Mouse (Mus musculus) MEL (cell line): Measurements from ENCODE around the gene Stt3b. TPM values are rescaled to one million over a fixed set of nuclear protein-coding genes. Genes with fewer than 3 reads are reported as not detected.

ENCODE experiments used
- DNase-seq: peaks from one replicate; pipeline ENCODE4 v3.0.0; 2011; ENCODE audit warnings: low read depth, low spot score
- H3K27ac ChIP-seq: 2 replicates; pipeline ENCODE4 v1.5.1; 2012; ENCODE audit warnings: low read depth, mild to moderate bottlenecking, control low read depth, low read length, moderate library complexity; ENCODE audit not compliant: control insufficient read depth
- H3K27me3 ChIP-seq, 2 experiments: fragments of 150-350 bp in 1 of 2; sonication (generic) in 1 of 2; 2 replicates each; pipeline ENCODE4 v1.6.1; 2012; ENCODE audit warnings: low read length in 2 of 2, mild to moderate bottlenecking in 2 of 2, improper control_type of control experiment in 1 of 2, moderate library complexity in 1 of 2; ENCODE audit not compliant: insufficient read depth in 2 of 2, control insufficient read depth in 1 of 2
- H3K36me3 ChIP-seq, 2 experiments: 2 replicates each; pipeline ENCODE4 v1.6.1; 2012 to 2014; ENCODE audit warnings: low read length in 2 of 2, improper control_type of control experiment in 1 of 2, inconsistent platforms in 1 of 2, mild to moderate bottlenecking in 1 of 2; ENCODE audit not compliant: insufficient read depth in 2 of 2, control insufficient read depth in 1 of 2
- H3K4me1 ChIP-seq, 2 experiments: fragments of 150-350 bp in 1 of 2; sonication (generic) in 1 of 2; 2 replicates each; pipeline ENCODE4 v1.6.1; 2012; ENCODE audit warnings: low read length in 2 of 2, improper control_type of control experiment in 1 of 2, mild to moderate bottlenecking in 1 of 2; ENCODE audit not compliant: insufficient read depth in 2 of 2, control insufficient read depth in 1 of 2
- H3K4me3 ChIP-seq, 2 experiments: fragments of 150-350 bp in 1 of 2; sonication (generic) in 1 of 2; 2 replicates each; pipeline ENCODE4 v1.5.1; 2012; ENCODE audit warnings: low read depth in 2 of 2, low read length in 2 of 2, mild to moderate bottlenecking in 2 of 2, moderate library complexity in 2 of 2, control low read depth in 1 of 2, improper control_type of control experiment in 1 of 2; ENCODE audit not compliant: control insufficient read depth in 1 of 2, insufficient read depth in 1 of 2
- H3K79me2 ChIP-seq: 2 replicates; pipeline ENCODE4 v1.6.1; 2012; ENCODE audit warnings: mild to moderate bottlenecking, low read length, moderate library complexity; ENCODE audit not compliant: control insufficient read depth, poor library complexity, insufficient read depth
- H3K9ac ChIP-seq: 2 replicates; pipeline ENCODE4 v1.6.1; 2012; ENCODE audit warnings: low read depth, mild to moderate bottlenecking, control low read depth, low read length, moderate library complexity; ENCODE audit not compliant: control insufficient read depth, poor library complexity, severe bottlenecking
- H3K9me3 ChIP-seq: fragments of 150-350 bp; sonication (generic); replicated peaks from 2 replicates; pipeline ENCODE4 v1.6.1; 2012; ENCODE audit warnings: mild to moderate bottlenecking, low read length, improper control_type of control experiment, moderate library complexity; ENCODE audit not compliant: insufficient read depth
- BHLHE40 ChIP-seq: IDR thresholded peaks from 2 replicates; pipeline ENCODE4 v1.6.1; 2012; ENCODE audit warnings: low read depth, mild to moderate bottlenecking, inconsistent platforms, low read length, improper control_type of control experiment, borderline replicate concordance
- CTCF ChIP-seq, 3 experiments: IDR thresholded peaks in 2 of 3; conservative IDR thresholded peaks in 1 of 3; 2 replicates each; pipeline ENCODE4 v1.5.1; 2011 to 2012; ENCODE audit warnings: low read length in 3 of 3, low read depth in 2 of 3, mild to moderate bottlenecking in 2 of 3, improper control_type of control experiment in 1 of 3, inconsistent platforms in 1 of 3, mixed read lengths in 1 of 3, moderate library complexity in 1 of 3; ENCODE audit not compliant: control insufficient read depth in 1 of 3, insufficient read depth in 1 of 3, poor library complexity in 1 of 3, severe bottlenecking in 1 of 3
- ETS1 ChIP-seq: IDR thresholded peaks from 2 replicates; pipeline ENCODE4 v1.6.1; 2012; ENCODE audit warnings: low read depth, mild to moderate bottlenecking, inconsistent platforms, low read length, improper control_type of control experiment, moderate library complexity
- GABPA ChIP-seq: IDR thresholded peaks from 2 replicates; pipeline ENCODE4 v1.6.1; 2012; ENCODE audit warnings: low read depth, mild to moderate bottlenecking, inconsistent platforms, low read length, improper control_type of control experiment, moderate library complexity
- GATA1 ChIP-seq: IDR thresholded peaks from 2 replicates; pipeline ENCODE4 v1.6.1; 2011; ENCODE audit warnings: low read depth, low read length, improper control_type of control experiment
- HCFC1 ChIP-seq: IDR thresholded peaks from 2 replicates; pipeline ENCODE4 v1.6.1; 2012; ENCODE audit warnings: low read depth, mild to moderate bottlenecking, inconsistent platforms, low read length, improper control_type of control experiment, moderate library complexity
- JUND ChIP-seq: IDR thresholded peaks from 2 replicates; pipeline ENCODE4 v1.6.1; 2011; ENCODE audit warnings: low read depth, mild to moderate bottlenecking, improper control_type of control experiment, low read length
- MAZ ChIP-seq: IDR thresholded peaks from 2 replicates; pipeline ENCODE4 v1.6.1; 2012; ENCODE audit warnings: low read depth, mild to moderate bottlenecking, inconsistent platforms, low read length, improper control_type of control experiment
- MYB ChIP-seq: IDR thresholded peaks from 2 replicates; pipeline ENCODE4 v1.6.1; 2011; ENCODE audit warnings: mild to moderate bottlenecking, low read depth, low read length, improper control_type of control experiment
- MYC ChIP-seq: IDR thresholded peaks from 2 replicates; pipeline ENCODE4 v1.6.1; 2011; ENCODE audit warnings: low read depth, mild to moderate bottlenecking, low read length, improper control_type of control experiment, moderate library complexity
- NRF1 ChIP-seq: IDR thresholded peaks from 2 replicates; pipeline ENCODE4 v1.6.1; 2014; ENCODE audit warnings: low read depth, mild to moderate bottlenecking, inconsistent platforms, low read length, improper control_type of control experiment, moderate library complexity; ENCODE audit not compliant: poor library complexity, insufficient read depth, severe bottlenecking
- POLR2A ChIP-seq, 2 experiments: IDR thresholded peaks; 2 replicates each; pipeline ENCODE4 v1.6.1; 2011 to 2012; ENCODE audit warnings: low read length in 2 of 2, mild to moderate bottlenecking in 2 of 2, control low read depth in 1 of 2, improper control_type of control experiment in 1 of 2, low read depth in 1 of 2, moderate library complexity in 1 of 2; ENCODE audit not compliant: control insufficient read depth in 1 of 2, insufficient read depth in 1 of 2, poor library complexity in 1 of 2
- POLR2AphosphoS2 ChIP-seq: IDR thresholded peaks from 2 replicates; pipeline ENCODE4 v1.6.1; 2011; ENCODE audit warnings: low read length, improper control_type of control experiment
- POLR2AphosphoS5 ChIP-seq: IDR thresholded peaks from 2 replicates; pipeline ENCODE4 v1.6.1; 2012; ENCODE audit warnings: low read depth, borderline replicate concordance, mild to moderate bottlenecking, inconsistent platforms, low read length, moderate library complexity, mixed read lengths
- RCOR1 ChIP-seq: IDR thresholded peaks from 2 replicates; pipeline ENCODE4 v1.6.1; 2012; ENCODE audit warnings: low read depth, mild to moderate bottlenecking, inconsistent platforms, low read length, improper control_type of control experiment
- SMC3 ChIP-seq: IDR thresholded peaks from 2 replicates; pipeline ENCODE4 v1.6.1; 2011; ENCODE audit warnings: low read depth, low read length, improper control_type of control experiment
- TBP ChIP-seq: IDR thresholded peaks from 2 replicates; pipeline ENCODE4 v1.8.0; 2011; ENCODE audit warnings: low read depth, low read length, improper control_type of control experiment
- TCF12 ChIP-seq: IDR thresholded peaks from 2 replicates; pipeline ENCODE4 v1.6.1; 2014; ENCODE audit warnings: low read depth, mild to moderate bottlenecking, inconsistent platforms, low read length, improper control_type of control experiment, moderate library complexity
- UBTF ChIP-seq: IDR thresholded peaks from 2 replicates; pipeline ENCODE4 v1.6.1; 2012; ENCODE audit warnings: low read depth, mild to moderate bottlenecking, inconsistent platforms, low read length, improper control_type of control experiment, moderate library complexity, borderline replicate concordance; ENCODE audit not compliant: insufficient read depth
- USF2 ChIP-seq, 2 experiments: IDR thresholded peaks; 2 replicates each; pipeline ENCODE4 v1.6.1; 2011 to 2012; ENCODE audit warnings: improper control_type of control experiment in 2 of 2, low read length in 2 of 2, borderline replicate concordance in 1 of 2, inconsistent platforms in 1 of 2, low read depth in 1 of 2, mild to moderate bottlenecking in 1 of 2; ENCODE audit not compliant: insufficient read depth in 1 of 2
- ZC3H11A ChIP-seq: IDR thresholded peaks from 2 replicates; pipeline ENCODE4 v1.6.1; 2012; ENCODE audit warnings: low read depth, mild to moderate bottlenecking, inconsistent platforms, low read length, improper control_type of control experiment
- ZKSCAN1 ChIP-seq: IDR thresholded peaks from 2 replicates; pipeline ENCODE4 v1.6.1; 2012; ENCODE audit warnings: low read depth, mild to moderate bottlenecking, inconsistent platforms, low read length, improper control_type of control experiment, moderate library complexity
- ZMIZ1 ChIP-seq: IDR thresholded peaks from 2 replicates; pipeline ENCODE4 v1.6.1; 2012; ENCODE audit warnings: low read depth, mild to moderate bottlenecking, inconsistent platforms, low read length, improper control_type of control experiment, moderate library complexity
- ZNF384 ChIP-seq: IDR thresholded peaks from 2 replicates; pipeline ENCODE4 v1.6.1; 2012; ENCODE audit warnings: low read depth, mild to moderate bottlenecking, inconsistent platforms, low read length, improper control_type of control experiment
- polyA plus RNA-seq, 2 experiments: library from polyadenylated mRNA; stranded (reverse) in 1 of 2; unstranded in 1 of 2; fragments of >175 nt in 1 of 2; fragments of >200 nt in 1 of 2; gene quantifications; 2 replicates each; pipeline versions ENCODE4 v1.2.1 to v1.2.4; 2012; ENCODE audit warnings: low replicate concordance in 2 of 2, low read depth in 1 of 2; ENCODE audit not compliant: insufficient read length in 2 of 2, insufficient read depth in 1 of 2, missing spikeins in 1 of 2
- total RNA-seq: library from RNA; depleted of rRNA; stranded (reverse); fragments of 300-350 nt; gene quantifications from 2 replicates; pipeline ENCODE4 v1.2.3, GENCODE M21; 2012

Gene Stt3b
- total and polyA plus RNA-seq, 3 experiments: 81.9 to 263 (median 97.6) TPM

GRCm38 (mm10) chr9:115333016-115333415 lies 22.8 kb upstream of the Stt3b start:
- Histone ChIP-seq H3K36me3 (no peaks in the 10 kb centered on the region), H3K27ac (no peak overlapping the region), H3K9ac (no peak overlapping the region), H3K27me3 (no peaks in the 10 kb centered on the region), H3K9me3 (no peaks in the 10 kb centered on the region), H3K4me3 (no peak overlapping the region), H3K79me2 (no peaks in the 10 kb centered on the region), H3K4me1 (no peaks in the 10 kb centered on the region)
- no peak for DNase-seq
- TF ChIP-seq ZKSCAN1 (no peak), USF2 (IDR thresholded peaks at IDR 0.05; ENCODE audit: borderline replicate concordance in 1 of 2, insufficient read depth in 1 of 2, low read depth in 1 of 2, low read length in 2 of 2) (no peak), GATA1 (no peak), ETS1 (no peak), POLR2AphosphoS5 (no peak), CTCF (IDR thresholded peaks at IDR 0.05 in 2 of 3, conservative IDR thresholded peaks at IDR 0.05 in 1 of 3; ENCODE audit: control insufficient read depth in 1 of 3, insufficient read depth in 1 of 3, low read depth in 2 of 3, low read length in 3 of 3, poor library complexity in 1 of 3, severe bottlenecking in 1 of 3) (no peak), HCFC1 (no peak), TBP (no peak), POLR2AphosphoS2 (no peak), ZC3H11A (no peak)

GRCm38 (mm10) chr9:115332339-115332738 lies 22.1 kb upstream of the Stt3b start:
- Histone ChIP-seq H3K36me3 (no peaks in the 10 kb centered on the region), H3K27ac (no peak overlapping the region), H3K9ac (no peak overlapping the region), H3K9me3 (no peaks in the 10 kb centered on the region), H3K79me2 (no peaks in the 10 kb centered on the region), H3K4me3 (no peak overlapping the region), H3K27me3 (no peaks in the 10 kb centered on the region), H3K4me1 (no peaks in the 10 kb centered on the region)
- TF ChIP-seq ZMIZ1: no peak
- TF ChIP-seq ZC3H11A: no peak
- no peak for TF ChIP-seq USF2 (IDR thresholded peaks at IDR 0.05; ENCODE audit: borderline replicate concordance in 1 of 2, insufficient read depth in 1 of 2, low read depth in 1 of 2, low read length in 2 of 2)
- no peak for TF ChIP-seq MYC
- TF ChIP-seq TCF12: no peak
- no peak for TF ChIP-seq TBP
- no peak for TF ChIP-seq UBTF
- no peak for TF ChIP-seq MYB
- no peak for TF ChIP-seq HCFC1
- TF ChIP-seq BHLHE40: no peak
- TF ChIP-seq NRF1: no peak
- TF ChIP-seq RCOR1: no peak
- no peak for TF ChIP-seq GABPA
- TF ChIP-seq ZNF384: no peak
- TF ChIP-seq JUND: no peak
- no peak for TF ChIP-seq MAZ
- no peak for TF ChIP-seq SMC3
- no peak for TF ChIP-seq POLR2A (IDR thresholded peaks at IDR 0.05; ENCODE audit: control insufficient read depth in 1 of 2, insufficient read depth in 1 of 2, low read depth in 1 of 2, low read length in 2 of 2, poor library complexity in 1 of 2)
- no peak for DNase-seq
